Mouse (Mus musculus): ENCODE measurements around the gene Elmo3.
"Not testable (repeated sequence)": the region's sequence is repeated elsewhere in the genome, so short reads cannot be mapped to it uniquely, and the experiment has no call there.

Elmo3 gene

GRCm38 (mm10) chr8:105276292-105277120 is 28.9 kb upstream of the Elmo3 start:
- peak; percentile 67 for DNase-seq

DNA sequence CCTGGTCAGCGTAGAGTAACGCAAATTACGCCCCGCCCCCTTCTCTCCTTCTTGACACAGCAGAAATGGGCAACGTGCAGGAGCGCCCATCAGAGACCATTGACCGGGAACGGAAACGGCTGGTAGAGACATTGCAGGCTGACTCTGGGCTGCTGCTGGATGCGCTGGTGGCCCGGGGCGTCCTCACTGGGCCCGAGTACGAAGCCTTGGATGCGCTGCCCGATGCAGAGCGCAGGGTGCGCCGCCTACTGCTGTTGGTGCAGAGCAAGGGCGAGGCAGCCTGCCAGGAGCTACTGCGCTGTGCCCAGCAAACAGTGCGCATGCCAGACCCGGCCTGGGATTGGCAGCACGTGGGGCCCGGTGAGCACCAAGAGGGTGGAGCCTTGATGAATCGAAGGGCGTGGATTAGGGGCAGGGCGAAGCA is 26.5 kb upstream of the Elmo3 start:
- peak; percentile 82 for DNase-seq

DNA sequence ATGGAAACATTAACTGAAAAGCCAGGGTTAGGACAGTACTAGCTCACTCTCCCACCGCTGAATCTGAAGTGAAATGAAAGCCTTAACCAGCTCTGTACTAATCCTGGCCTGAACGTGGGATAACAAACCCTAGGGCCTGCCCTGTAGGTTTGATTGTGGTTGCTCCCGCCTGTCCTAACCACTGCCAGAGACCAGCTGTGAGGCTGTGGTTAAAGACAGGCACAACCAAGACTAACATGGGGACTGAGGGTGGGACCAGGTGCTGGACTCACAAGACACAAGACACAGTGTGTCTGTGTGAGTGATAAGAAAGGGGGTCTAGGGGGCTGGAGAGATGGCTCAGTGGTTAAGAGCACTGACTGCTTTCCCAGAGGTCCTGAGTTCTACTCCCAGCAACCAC is 24.8 kb upstream of the Elmo3 start:
- no peak for DNase-seq

GRCm38 (mm10) chr8:105281821-105282220 is 23.6 kb upstream of the Elmo3 start:
- peak; percentile 64 for DNase-seq

- no peak for DNase-seq
Measured at GRCm38 (mm10) chr8:105282239-105282638, 23.2 kb upstream of the Elmo3 start.

DNA sequence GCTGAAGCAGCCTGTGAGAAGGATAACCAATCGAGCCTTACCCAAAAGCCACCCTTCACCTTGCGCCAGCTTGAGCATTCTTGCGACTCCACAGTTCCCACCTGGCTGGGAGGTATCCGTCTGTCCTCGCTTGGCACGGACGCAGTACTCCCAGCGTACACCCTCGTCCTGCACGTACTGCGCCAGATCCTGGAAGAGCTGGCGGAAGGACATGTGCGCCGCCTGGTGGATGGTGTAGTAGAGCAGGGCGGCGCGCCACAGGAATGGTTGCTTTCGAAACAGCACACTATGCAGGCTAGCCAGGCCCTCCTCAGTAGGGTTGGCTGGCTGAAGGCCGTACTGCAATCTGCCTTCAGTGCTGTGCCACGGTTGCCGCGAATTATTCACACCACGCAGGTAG is 22.3 kb upstream of the Elmo3 start:
- peak; percentile 80 for DNase-seq

- no peak for DNase-seq
Measured at GRCm38 (mm10) chr8:105285514-105285913, 19.9 kb upstream of the Elmo3 start.

GRCm38 (mm10) chr8:105286907-105287306 is 18.5 kb upstream of the Elmo3 start:
- no peak for DNase-seq

DNA sequence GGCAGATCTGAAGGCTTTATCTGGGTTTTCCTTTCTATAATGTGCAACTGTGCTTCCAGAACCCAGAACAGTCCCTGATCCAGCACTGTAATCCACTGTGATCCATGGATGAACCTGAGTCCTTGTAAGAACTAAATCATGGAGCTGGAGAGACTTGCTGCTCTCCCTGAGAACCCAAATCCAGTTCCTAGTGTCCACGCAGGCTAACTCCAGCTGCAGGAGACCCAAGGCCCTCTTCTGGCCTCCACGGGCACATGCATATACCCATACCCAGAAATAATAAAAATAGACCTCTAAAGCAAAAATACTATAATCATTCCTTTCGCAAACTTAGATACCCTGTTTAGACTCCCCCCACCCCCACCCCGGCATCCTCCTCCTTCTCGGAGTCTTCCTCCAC is 17.2 kb upstream of the Elmo3 start:
- no peak for DNase-seq

DNA sequence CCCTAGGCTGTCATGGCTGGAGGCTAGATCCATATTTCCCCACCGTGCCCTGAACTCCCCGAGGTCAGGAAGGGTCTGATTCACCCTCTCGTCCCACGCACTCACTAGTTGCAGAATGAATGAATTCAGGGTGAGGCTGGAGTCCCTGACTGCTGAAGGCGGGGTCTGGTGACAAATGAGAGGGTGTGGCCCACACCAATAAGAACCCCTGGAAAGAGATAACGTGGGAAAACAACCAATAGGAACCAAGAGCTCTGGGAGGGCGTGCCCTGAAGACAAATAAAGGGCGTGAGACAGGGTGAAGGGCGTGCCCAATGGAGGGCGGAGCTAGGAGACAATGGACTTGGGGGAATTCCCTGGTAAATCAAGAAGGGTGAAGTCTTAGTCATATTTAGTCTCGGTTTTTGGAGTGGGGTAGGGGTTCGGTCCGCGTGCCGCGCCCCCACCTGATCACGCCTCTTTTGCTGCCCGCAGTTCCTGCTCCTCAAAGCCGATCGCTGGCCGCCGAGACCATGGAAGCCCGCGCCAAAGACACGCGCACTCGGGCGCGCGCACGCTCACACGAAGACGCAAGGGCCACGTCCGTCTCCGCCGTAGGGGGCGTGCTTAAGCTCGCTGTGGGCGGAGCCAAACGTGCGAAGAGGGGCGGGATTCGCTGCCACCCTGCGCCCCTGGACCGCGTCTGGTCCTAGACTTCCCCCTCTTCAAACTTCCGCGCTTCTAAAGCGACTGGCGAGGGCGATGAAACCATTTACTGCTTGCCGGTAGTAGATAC is 16.3 kb upstream of the Elmo3 start:
- DNase-seq: peak; percentile 93

- DNase-seq: peak; percentile 50
Measured at GRCm38 (mm10) chr8:105289805-105290460, 15.5 kb upstream of the Elmo3 start, which contains the start of gene 4931428F04Rik. Gene 4931428F04Rik, minus strand, starts transcription at chr8:105289864.

GRCm38 (mm10) chr8:105290554-105291314 is 14.7 kb upstream of the Elmo3 start:
- DNase-seq: peak; percentile 98

DNA sequence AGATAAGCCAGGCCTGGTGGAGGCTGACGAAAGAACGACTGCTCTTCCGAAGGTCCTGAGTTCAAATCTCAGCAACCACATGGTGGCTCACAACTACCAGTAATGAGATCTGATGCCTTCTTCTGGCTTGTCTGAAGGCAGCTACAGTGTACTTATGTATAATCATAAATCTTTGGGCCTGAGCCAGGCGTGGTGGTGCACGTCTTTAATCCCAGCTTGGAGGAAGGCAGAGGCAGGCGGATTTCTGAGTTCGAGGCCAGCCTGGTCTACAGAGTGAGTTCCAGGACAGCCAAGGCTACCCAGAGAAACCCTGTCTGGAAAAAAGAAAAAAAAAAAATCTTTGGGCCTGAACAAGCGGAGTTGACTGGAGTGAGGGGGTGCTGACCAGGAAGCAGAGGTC is 14.0 kb upstream of the Elmo3 start:
- DNase-seq: not testable (repeated sequence)

DNA sequence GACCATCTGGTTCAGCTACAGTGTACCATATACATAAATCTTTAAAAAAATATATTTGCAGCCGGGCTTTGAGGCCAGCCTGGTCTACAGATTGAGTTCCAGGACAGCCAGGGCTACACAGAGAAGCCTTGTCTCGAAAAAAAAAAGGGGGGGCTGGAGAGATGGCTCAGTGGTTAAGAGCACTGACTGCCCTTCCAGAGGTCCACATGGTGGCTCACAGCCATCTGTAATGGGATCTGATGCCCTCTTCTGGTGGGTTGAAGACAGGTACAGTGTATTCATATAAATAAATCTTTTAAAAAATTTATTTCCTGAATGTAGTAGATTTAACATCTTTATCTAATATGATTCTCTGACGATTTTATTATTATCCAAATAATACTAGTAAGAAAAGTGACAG is 13.6 kb upstream of the Elmo3 start:
- not testable (repeated sequence) for DNase-seq

DNA sequence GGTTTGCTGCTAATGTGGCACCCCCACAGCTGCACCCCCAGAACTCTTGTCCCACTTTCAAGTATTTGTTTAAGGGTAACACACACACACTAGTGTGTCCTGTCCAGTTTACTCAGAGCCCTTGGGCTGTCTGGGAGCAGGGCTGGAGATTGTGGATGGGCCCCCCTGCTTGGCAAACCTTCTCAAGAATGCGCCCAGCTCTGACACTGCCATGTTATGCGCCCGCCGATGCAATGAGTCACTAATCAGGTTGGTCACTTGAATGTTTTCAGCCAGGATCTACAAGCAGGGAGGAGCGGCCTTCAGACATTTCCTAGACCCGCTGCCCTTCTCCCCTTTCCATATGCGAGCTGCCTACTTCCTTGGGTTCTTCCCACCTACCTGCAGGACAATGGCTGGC is 12.9 kb upstream of the Elmo3 start:
- no peak for DNase-seq

DNA sequence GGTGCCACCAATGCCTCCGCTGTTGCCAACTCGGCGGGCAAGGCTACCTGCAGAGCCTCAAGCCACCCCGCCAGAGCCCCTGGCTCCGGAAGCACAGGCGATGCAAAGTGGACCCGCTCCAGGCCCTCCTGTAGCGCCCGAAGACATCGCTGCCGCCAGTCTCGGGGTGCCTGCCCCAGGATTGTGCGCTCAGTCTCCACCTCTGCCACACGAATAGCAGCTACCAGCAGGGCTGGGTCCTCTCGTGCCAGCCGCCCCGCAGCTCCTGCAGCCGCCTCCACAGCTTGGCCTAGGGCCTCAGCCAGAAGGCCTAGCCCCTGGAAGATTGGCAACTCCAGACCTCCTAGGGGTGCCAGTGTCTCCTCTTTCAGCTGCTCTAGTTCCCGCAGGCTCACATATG is 12.0 kb upstream of the Elmo3 start:
- DNase-seq: no peak

GRCm38 (mm10) chr8:105294776-105295175 is 10.6 kb upstream of the Elmo3 start:
- DNase-seq: no peak

GRCm38 (mm10) chr8:105295256-105295655 is 10.1 kb upstream of the Elmo3 start:
- DNase-seq: no peak

- DNase-seq: no peak
Measured at GRCm38 (mm10) chr8:105295895-105296573, 9.4 kb upstream of the Elmo3 start, which contains the start of gene Exoc3l. Gene Exoc3l, minus strand, starts transcription at chr8:105296101.

DNA sequence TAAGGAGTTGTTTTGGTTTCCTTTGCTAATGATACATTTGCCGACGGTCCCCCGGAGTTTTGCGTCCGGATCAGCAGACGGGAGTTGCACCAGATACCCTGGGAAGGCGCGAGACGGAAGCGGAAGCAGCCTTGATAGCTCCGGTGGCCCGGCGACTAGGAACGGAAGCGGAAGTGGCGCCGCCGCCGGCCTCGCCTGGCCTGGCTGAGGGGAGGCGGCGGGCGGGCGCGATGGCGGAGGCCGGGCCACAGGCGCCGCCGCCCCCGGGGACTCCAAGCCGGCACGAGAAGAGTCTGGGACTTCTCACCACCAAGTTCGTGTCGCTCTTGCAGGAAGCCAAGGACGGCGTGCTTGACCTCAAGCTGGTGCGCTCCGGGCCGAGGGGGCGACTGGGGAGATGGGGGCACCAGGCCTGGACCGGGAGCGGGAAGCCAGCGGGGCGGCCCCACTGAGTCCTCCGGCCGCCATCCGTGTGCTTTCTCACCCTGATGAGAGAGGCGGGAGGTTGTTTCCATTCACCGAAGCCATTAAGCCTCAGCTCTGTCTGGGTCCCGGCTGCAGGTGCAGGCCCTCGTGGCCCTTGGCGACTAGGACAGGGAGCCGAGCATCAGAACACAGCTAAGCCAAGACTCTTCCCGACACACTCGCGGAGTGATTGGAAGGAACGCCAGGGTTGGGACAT is 7.7 kb upstream of the Elmo3 start, which contains the start of gene E2f4:
E2f4 (plus strand) TSS at position 153 of the 682 bp plus-strand sequence.
- DNase-seq: peak; percentile 94

Measured in lung, postnatal 14 days (tissue).